Mouse (Mus musculus): ENCODE measurements around the gene Fsip1.

The Fsip1 gene

DNA sequence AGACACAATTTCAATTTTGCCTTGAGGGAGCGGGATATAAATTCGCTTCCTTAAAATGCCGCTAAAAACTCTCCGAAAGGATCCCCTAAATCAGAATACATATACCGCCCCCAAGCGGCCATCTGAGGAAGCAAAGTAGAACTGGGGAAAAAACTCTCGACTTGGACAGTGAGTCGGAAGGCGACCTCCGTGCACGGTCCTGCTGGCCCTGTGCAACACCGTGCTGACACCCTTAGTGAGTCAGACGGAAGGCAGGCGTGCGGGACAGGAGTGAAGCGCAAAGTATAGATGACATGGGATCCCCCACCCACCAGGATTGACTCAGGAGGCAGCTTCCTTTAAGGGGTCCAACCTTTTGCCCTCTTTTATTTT is 145.7 kb downstream of the Fsip1 start:
- DNase-seq (ENCODE audit: extremely low read depth, insufficient read length, low spot score) = peak; percentile 84

DNA sequence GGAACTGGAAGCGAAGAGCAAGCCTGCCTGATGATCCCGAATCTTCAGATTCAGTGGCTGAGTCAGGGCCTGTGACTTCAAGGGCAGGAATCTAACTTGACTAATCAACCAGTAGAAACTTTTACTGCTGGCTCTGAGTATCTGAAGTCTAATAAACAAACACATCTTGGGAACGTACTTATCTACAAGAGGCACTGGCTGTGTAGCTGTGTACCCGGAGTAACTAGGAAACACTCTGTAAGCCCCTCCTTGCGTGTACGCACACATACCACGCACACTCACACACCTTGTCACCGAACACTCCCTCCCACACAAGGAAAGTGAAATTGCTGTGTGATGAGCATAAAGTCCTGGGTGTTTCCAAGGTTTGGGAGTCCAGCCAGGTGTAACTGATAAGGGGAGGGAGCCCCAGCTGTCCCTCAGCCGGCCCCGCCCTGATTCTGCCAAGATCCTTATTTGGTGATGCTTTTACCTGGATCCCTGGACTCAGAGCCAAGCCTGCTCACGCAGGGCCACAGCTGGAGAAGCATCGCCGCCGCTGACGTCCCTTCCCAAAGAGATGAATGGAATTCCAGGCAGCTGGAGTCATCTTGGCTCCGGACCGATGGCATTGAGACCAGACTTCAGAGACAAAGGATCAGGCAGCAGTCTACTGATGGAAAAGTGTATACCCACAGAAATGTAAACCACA is 146.4 kb downstream of the Fsip1 start:
- DNase-seq (ENCODE audit: extremely low read depth, insufficient read length, low spot score) = peak; percentile 89

DNA sequence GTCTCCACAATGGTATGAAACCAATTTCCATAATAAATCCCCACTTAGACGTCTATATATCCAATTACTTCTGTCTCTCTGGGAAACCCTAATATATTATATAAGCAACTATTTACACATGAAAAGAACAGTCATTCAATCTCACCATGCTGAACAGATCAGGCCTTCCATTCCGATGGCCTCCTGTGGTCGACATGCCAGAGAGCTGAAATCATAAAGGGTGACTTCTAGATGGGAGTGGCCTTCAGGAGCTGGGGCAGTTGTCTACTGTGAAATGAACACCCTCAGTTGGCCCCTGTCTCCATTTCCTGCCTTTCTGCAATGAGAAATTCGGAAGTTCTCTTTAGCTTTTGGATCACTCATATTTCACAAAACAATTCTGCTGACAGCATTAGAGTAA is 154.6 kb downstream of the Fsip1 start:
- DNase-seq (ENCODE audit: extremely low read depth, insufficient read length, low spot score) = peak; percentile 44

DNA sequence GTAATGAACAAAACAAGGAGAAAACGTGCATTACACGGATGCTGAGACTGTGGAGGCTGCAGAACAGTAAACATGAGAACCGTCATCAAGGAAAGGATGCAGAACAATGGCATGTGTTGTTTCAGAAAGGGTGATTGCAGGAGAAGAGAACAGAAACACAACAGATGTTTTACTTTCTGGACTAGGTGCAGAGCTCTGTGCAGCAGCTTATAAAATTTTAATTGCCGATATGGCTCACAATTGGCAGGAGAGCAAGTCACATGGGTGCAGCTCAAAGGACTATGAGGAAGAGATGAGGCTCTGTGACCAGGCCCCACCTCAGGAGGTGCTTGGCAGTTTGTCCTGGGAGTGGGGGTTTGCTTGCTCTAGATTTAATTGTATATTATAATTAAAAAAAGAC is 157.7 kb downstream of the Fsip1 start:
- DNase-seq (ENCODE audit: extremely low read depth, insufficient read length, low spot score) = no peak

DNA sequence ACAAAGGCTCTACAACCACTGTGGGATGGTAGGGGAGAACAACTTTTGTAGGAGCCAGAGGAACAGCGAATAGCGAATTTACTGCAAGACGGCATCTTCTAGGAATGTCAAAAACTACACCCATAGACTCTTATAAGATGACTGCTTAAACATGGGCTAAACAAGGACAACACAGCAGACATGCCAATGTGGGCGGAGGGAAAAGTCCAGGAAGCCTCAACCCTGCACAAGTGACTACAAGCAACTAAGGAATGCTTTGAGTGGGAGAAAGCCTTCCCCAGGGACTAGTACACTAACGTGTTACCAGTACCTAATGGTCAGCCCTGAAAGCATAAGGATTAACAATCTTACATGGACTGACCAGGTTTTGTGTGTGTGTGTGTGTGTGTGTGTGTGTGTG is 165.5 kb downstream of the Fsip1 start:
- DNase-seq (ENCODE audit: extremely low read depth, insufficient read length, low spot score) = no peak

DNA sequence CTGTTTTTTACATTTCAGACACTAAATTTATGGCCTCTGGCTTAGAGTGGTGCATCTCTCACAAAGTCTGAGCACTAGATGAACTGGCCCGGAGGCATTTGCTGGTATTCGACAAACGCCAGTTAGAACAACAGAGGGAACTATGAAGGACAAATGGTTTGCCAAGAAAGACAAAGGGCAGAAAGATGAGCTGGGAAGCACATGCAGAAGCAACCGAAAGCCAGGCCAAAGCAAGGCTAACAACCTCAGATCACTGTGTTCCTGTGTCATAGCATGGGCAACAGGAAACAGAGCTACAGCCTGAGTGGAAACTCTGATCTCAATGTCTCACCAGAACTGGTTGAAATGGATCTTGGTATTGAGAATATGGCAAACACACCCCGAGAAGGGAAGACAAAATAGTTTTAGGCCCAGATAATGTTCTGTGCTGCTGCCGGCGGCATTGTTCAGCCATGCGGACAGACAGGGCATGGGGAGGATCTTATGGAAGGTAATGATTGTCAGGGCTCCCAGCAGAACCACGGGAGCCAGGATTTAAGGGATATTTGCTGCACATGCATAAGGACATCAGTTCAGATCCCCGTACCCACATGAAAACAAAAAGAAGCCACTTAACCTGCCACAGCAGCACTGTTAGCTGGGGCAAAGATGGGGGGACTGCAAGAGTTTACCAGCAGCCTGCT is 169.6 kb downstream of the Fsip1 start:
- DNase-seq (ENCODE audit: extremely low read depth, insufficient read length, low spot score) = no peak

DNA sequence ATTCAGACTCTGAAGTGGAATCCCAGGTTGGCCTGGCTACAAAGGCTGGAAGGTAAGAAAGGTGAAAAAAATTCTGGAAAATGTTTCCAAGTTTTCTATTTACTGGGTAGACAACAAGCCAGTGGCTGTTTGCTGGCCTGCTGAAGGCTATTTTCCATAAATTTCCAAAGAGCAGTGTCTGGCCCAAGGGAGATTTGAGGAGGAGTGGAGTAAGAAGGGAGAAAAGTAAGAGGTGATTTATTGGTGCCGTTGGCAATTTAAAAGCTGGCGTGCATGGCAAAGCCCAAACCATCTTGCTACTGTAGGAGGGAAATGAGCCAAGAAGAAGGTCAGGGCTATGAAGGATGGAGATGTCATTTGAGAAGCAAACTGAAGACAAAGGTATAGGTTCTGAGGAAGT is 171.1 kb downstream of the Fsip1 start:
- no peak for DNase-seq (ENCODE audit: extremely low read depth, insufficient read length, low spot score)

DNA sequence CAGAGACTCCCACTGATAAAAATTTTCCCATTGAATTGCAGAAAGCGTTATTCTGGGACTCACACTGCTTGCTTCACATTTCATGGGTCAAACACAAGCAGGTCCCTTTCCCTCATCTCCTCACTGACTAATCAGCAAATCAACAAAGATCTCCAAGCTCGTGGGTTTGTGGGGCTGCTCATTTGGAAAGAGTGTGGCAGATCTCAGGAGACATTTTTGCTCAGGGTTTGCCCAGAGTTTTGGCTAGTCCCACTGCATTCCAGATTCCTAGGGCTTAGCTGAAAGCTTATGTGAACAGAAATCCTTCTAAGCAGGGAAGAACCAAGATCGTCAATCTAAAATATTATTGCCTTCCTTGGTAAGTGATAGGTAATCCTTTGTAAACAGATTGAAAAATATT is 172.1 kb downstream of the Fsip1 start:
- DNase-seq (ENCODE audit: extremely low read depth, insufficient read length, low spot score) = no peak

DNA sequence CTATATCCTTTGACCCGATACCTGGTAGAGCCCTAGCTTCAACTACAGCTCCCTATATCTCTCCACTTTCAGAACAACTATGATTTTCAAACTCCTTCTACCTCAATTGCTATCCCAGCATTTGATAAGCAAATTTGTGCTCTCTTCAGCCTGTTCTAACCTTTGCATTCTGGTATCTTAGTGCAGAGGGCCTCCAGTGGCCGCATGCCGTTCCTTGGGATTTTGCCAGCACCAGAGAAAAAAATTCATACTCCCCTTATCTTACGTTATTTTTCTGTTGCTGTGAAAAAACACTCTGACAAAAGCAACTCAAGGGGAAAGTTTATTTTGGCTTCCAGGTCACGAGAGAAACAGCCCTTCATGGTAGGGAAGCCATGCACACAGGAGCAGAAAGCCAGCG is 173.1 kb downstream of the Fsip1 start:
- DNase-seq (ENCODE audit: extremely low read depth, insufficient read length, low spot score) = no peak

DNA sequence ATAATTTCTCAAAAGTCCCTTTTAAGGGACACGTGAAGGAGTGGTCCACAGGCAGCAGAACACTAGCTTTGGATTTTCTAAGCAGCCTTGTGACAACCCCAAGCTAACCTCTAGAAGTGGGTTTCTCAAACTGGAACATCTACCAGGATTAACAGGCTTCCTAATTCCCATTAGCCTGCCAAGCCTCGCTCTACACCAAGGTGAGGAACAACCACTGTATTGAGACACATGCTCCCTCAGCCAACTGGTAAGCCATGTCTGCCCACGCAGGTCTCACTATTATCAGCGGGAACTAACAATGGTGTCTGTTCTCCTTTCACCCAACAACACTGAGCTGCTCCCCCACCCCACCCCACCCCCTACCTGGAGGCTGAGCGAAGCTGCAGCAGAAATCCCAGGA is 175.2 kb downstream of the Fsip1 start:
- no peak for DNase-seq (ENCODE audit: extremely low read depth, insufficient read length, low spot score)

Data from 3134 (cell line).